Mouse (Mus musculus): Measurements from ENCODE around the gene Tulp1.
"Not testable (repeated sequence)": the region's sequence is repeated elsewhere in the genome, so short reads cannot be mapped to it uniquely, and the experiment has no call there.

Gene Tulp1

DNA sequence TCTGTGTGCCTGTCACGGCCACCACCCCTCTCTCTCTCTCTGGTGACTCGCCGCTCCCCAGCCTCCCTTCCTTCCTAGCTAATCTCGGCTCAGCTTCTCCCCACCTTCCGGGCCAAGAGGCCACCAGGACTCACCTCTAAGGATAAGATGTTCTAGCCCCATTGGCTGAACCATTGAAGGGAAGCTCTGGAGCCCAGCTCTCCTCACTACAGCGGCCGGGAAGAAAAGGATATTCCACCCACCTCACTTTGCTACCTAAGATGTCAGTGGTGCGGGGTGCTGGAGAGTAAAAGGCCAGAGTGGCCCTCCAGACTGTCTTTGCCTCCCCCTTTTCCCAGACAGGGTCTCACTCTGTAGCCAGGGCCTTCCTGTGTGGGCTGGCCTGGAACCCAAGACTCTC lies at the start of gene Tulp1:
Gene Tulp1, minus strand, starts transcription at position 101 of the 400 bp plus-strand sequence.
- DNase-seq (ENCODE audit: low read depth, low spot score): no peak

DNA sequence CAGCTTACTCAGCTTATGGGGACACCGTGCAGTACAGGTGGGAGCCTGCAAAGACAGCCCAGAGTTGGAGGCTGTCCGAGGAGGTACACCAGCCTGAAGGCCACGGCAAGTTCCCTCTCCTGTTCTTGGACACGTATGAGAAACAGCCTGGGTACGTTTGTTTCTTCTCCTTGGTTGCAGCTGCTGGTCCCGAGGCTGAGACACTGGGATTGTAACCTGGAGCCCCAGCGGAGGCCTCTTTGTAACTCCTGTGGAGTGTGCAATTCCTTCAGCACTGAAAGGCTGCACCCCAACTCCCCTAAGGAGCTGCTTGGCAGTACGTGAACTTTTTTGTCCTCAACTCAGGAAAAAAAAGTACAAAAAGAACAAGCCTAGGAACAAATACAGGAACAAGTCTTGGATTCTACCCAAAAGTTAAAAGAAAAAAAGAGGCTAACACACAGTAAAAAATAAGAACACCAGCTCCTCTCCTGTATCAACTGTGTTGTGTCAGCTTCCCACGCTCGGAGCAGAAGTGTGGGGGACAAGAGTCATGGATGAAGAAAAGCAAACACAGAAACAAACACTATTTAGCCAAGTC lies 46.4 kb upstream of the Tulp1 start:
- DNase-seq (ENCODE audit: low read depth, low spot score): no peak

DNA sequence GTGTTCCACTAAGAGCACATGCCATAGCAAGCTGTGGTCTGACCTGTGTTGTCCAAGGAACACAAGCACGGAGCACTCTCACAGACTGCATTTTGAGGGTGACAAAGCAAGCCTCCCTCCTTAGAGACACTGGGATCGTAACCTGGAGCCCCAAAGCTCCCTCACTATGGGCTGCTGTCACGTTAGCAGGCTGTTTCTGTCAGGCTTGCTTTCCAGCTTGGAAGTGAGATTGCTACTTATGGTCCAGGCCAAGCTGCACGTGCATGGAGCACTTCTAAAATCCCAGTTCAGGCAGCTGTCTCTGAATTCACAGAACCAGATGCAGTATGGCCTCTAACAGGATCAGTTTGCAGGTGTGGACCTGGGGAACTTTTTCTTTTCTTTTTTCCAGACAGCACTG lies 45.7 kb upstream of the Tulp1 start:
- DNase-seq (ENCODE audit: low read depth, low spot score): no peak

- no peak for DNase-seq (ENCODE audit: low read depth, low spot score)
Observed at GRCm38 (mm10) chr17:28408251-28408918, 43.4 kb upstream of the Tulp1 start.

GRCm38 (mm10) chr17:28407418-28408250 lies 42.6 kb upstream of the Tulp1 start:
- DNase-seq (ENCODE audit: low read depth, low spot score): peak; percentile 73

DNA sequence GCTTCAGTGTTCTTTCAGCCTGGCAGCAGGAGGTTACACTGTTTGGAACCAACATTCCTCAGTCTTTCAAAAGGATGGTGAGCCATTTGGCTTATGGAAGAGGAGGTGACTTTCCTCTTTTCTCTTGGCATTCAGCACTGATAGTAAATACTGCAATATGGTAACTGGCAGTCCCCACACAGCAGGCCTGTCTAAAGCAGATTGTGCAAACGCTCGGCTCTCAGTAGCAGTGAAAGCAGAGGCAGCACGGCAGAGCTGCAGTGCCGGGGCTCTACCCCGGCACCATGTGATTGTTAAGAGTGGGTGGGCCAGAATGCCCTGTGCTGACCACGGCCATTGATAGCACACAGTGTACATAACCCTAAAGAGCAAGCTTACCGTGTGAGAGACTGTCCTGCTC lies 41.4 kb upstream of the Tulp1 start:
- DNase-seq (ENCODE audit: low read depth, low spot score): no peak

DNA sequence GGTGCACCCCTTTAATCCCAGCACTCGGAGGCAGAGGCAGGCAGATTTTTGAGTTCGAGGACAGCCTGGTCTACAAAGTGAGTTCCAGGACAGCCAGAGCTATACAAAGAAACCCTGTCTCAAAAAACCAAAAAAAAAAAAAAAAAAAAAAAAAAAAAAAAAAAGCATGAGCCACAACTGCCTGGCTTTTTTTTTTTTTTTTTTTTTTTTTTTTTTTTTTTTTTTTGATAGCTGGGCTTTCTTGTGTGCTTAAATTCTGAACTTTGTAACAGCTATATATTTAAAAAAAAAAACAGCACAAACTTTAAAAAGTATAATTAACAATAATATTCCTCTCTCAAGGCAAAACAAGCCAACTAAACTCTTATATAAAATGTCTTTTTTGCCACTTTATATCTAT lies 39.7 kb upstream of the Tulp1 start:
- DNase-seq (ENCODE audit: low read depth, low spot score): not testable (repeated sequence)

GRCm38 (mm10) chr17:28404301-28404700 lies 39.3 kb upstream of the Tulp1 start:
- DNase-seq (ENCODE audit: low read depth, low spot score): no peak

- DNase-seq (ENCODE audit: low read depth, low spot score): no peak
Observed at GRCm38 (mm10) chr17:28394994-28395393, 30.0 kb upstream of the Tulp1 start.

DNA sequence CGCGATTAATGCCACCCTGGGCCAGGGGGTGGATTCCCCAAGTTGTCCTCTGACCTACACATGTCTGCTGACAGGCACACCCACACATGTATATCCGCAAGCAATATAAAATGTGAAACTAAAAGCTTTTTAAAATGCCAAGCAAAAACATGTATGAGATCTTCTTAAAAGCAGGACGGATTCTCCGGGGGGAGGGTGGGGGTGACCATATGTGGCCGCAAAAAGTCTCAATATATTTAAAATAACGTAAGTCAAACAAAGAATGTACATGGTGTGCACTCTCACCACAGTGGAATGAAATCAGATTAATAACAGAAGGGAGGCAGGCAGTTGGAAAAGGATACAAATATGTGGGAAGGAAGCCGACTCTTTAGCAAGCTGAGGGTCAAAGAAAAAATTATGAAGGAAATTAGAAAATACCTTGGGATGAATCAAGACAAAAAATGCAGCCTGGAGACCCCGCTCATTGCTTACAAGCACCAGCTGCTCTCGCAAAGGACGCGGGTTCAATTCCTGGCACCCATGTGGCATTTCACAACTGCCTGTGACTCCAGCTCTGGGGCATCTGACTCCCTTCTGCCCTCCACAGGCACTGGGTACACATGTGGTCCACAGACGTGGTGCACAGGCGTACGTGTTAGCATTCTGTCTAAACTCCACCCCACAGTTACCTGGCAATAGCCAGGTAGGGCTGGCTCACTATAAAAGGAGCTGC lies 29.2 kb upstream of the Tulp1 start:
- no peak for DNase-seq (ENCODE audit: low read depth, low spot score)

DNA sequence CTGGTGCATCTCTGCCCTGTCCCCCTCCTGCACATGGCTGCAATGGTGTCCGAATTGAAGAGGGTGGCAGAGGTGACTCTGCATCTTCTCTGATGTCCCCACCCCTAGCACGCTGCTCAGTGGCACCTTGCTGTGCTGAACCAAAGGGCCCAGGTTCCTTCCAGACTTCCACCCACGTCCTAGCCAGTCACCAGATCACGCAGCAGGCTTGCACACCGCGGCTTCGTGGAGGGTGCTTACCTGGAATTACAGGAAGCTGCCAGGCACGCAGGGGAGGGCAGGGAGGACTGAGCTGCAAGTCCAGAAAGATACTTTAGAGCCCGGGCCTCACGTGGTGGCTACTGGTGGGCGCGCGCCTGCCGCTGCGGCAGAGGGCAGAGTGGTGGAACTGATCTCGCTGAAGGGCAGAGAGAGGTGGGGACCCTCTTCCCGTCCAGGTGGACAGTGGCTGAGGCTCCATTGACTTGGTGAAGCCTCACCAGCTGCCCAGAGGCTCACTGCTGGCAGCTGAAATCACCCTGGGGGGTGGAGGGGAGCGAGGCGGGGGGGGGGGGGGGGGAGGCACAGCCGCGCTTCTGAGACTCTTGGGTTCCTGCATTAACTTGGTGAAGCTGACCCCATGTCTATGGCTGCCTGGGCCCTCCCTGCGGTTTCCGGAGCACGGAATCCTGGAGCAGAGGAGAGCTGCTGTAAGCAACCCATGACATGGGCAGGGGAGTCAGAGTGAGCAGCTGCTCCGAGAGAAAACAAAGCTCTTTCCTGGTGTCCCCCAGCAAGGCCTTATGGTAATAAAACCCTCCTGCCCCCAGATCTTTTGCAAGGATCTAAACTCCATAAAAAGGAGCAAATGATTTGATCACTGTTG lies 26.8 kb upstream of the Tulp1 start:
- DNase-seq (ENCODE audit: low read depth, low spot score): no peak

DNA sequence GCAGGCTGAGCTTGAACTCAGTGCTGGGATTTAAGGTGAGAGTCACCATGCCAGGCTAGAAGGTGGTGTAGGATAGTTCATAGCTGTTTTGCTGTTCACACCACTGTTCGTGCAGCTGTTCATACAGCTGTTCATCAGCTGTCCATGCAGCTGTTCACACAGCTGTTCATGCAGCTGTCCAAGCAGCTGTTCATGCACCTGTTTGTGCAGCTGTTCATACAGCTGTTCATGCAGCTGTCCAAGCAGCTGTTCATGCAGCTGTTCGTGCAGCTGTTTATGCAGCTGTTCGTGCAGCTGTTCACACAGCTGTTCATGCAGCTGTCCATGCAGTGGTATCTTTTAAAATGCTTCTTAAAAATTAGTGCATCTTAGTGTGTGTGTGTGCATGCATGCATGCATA lies 23.5 kb upstream of the Tulp1 start:
- DNase-seq (ENCODE audit: low read depth, low spot score): peak; percentile 55

- peak; percentile 89 for DNase-seq (ENCODE audit: low read depth, low spot score)
Observed at GRCm38 (mm10) chr17:28386150-28386905, 21.3 kb upstream of the Tulp1 start.

DNA sequence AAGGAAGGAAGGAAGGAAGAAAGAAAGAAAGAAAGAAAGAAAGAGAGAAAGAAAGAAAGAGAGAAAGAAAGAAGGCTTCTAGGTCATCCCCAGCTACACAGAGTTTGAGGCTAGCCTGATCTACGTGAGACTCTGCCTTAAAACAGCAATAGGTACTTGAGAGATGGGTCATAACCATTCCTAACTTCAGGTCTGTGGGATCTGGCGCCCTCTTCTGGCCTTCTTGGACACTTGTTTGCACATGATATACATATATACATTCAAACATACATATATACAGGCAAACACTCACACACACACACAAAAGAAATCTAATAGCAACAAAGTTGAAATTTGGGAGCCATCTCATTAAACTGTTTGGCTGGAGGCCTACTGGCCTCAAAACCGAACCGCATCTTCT lies 19.3 kb upstream of the Tulp1 start:
- DNase-seq (ENCODE audit: low read depth, low spot score): no peak

DNA sequence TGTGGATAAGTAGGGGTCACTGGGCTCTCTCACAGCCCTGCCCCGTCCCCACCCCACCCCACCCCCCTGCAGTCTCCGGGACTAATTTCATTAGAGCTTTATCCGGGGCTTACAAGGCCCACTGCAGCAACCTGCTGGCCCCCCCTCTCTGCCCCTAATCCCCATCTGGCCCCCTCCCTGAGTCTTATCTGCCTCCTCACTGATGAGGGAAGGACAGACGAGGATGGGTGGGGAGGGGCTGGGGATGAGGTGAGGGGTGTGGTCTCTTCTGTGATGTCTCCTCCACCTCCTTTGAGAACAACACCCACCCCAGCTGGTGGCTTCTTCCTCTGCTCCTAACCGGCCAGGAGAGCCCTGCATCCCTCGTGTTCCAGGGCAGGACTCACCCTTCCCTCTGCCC lies 15.2 kb upstream of the Tulp1 start:
- DNase-seq (ENCODE audit: low read depth, low spot score): no peak

GRCm38 (mm10) chr17:28375592-28376061 lies 10.6 kb upstream of the Tulp1 start:
- no peak for DNase-seq (ENCODE audit: low read depth, low spot score)

GRCm38 (mm10) chr17:28374494-28374893 lies 9.5 kb upstream of the Tulp1 start:
- no peak for DNase-seq (ENCODE audit: low read depth, low spot score)

GRCm38 (mm10) chr17:28373821-28374220 lies 8.8 kb upstream of the Tulp1 start:
- DNase-seq (ENCODE audit: low read depth, low spot score): peak; percentile 59

- DNase-seq (ENCODE audit: low read depth, low spot score): no peak
Observed at GRCm38 (mm10) chr17:28371941-28372340, 6.9 kb upstream of the Tulp1 start.

DNA sequence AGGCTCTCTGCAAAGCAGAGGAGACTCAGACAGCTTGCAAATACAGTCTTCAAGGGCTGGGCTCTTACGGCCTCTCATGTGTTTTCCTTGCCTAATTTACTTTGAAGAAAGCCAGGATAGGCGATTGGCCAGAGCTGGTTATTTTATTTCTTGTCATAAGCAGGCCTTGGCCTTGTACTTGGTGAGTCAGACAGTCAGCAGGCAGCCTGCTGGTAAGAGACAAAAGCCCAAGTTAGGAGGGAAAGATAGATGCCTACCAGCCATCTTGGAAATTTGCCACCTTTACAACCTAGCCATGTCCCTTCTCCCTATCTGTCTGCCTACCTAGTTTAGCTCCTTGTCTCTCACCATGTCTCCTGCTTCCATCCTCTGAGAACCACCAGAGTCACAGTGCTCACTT lies 6.3 kb upstream of the Tulp1 start:
- no peak for DNase-seq (ENCODE audit: low read depth, low spot score)

Data from mesoderm, embryonic 11.5 days (tissue).